Mouse (Mus musculus) C2C12 (cell line): ENCODE results near the gene Chst2.

Experiments used
- CEBPB ChIP-seq: IDR thresholded peaks from one replicate; pipeline ENCODE4 v1.6.1; 2011; ENCODE audit warnings: low read depth, mild to moderate bottlenecking, control low read depth, moderate library complexity
- CTCF ChIP-seq: IDR thresholded peaks from one replicate; pipeline ENCODE4 v1.5.1; 2011; ENCODE audit not compliant: control insufficient read depth, insufficient read depth, insufficient read length
- MAX ChIP-seq: IDR thresholded peaks from one replicate; pipeline ENCODE4 v1.6.1; 2011; ENCODE audit warnings: mild to moderate bottlenecking, control low read depth
- MYOG ChIP-seq: IDR thresholded peaks from one replicate; pipeline ENCODE4 v1.6.1; 2011; ENCODE audit not compliant: control insufficient read depth, insufficient read length; ENCODE audit errors: extremely low read depth
- USF1 ChIP-seq: IDR thresholded peaks from one replicate; pipeline ENCODE4 v1.6.1; 2011; ENCODE audit warnings: low read depth, mild to moderate bottlenecking, control low read depth, moderate library complexity

GRCm38 (mm10) chr9:95353829-95354391 is 52.6 kb downstream of the Chst2 start:
- TF ChIP-seq CTCF (no peak), CEBPB (no peak), USF1 (no peak), MAX (no peak), MYOG (no peak)
